ENCODE assay signal across 31 mouse cellular contexts in genomic region chr10:79579781-79580180, GRCm38 (mm10). TPM values are rescaled to one million over a fixed set of nuclear protein-coding genes. Genes with fewer than 3 reads are reported as not detected.
A peak's percentile ranks its signal among the peaks of the same experiment; 100 is the strongest.
DNase-seq lines count a peak whose midpoint lies in the region; ATAC-seq lines count a peak whose summit lies in the region.
"Had no signal": no experiment of that assay in that cellular context is flagged by ENCODE, and none has a peak within 500 bp of the region (broad histone marks: within the 10 kb centered on the region; RNA-seq: fewer than 3 reads in every experiment).

No protein-coding gene starts in this region.

- peak; percentile 40 to 60 for DNase-seq in cerebellum, postnatal 14 days
- no peak for DNase-seq in cerebellum, adult 11 months
- peak; percentile 58 for DNase-seq in heart, embryonic 10.5 days (ENCODE audit: low spot score)
- no peak for DNase-seq in heart, postnatal 4 days
- DNase-seq in testis, postnatal 10 days (ENCODE audit: low spot score): peak; percentile 35
- DNase-seq in testis, postnatal 14 days (ENCODE audit: low spot score): no peak
- DNase-seq in brain, adult 2 months (ENCODE audit: low read depth, low spot score): peak; percentile 17
- DNase-seq: adrenal gland, adult 8-10 months; adrenal gland, postnatal 36 days; cerebellum, adult 11-12 months; cerebellum, adult 9-11 months; embryo, embryonic 11 days; gastrocnemius, adult 2 months; gastrocnemius, postnatal 25 days; heart, postnatal 14 days had no signal

- H3K9ac ChIP-seq in neural tube, embryonic 15.5 days (replicated peaks): no peak overlapping the region
- H3K9ac ChIP-seq: embryonic facial prominence, embryonic 15.5 days; forebrain, embryonic 15.5 days; heart, embryonic 15.5 days had no signal

- no peak for ATAC-seq in neural tube, embryonic 15.5 days (ENCODE audit: low FRiP score)
- ATAC-seq: forebrain, embryonic 15.5 days; hindbrain, embryonic 16.5 days; inflammation-experienced regulatory T-cells, adult 6 months; intestine, postnatal 0 days had no signal

- no peak overlapping the region for H3K27ac ChIP-seq in heart, embryonic 10.5 days
- H3K27ac ChIP-seq in neural tube, embryonic 15.5 days (replicated peaks): no peak overlapping the region
- H3K27ac ChIP-seq: embryonic facial prominence, embryonic 15.5 days; forebrain, embryonic 10.5 days; forebrain, embryonic 15.5 days; gastrocnemius, adult 2 months; heart, embryonic 15.5 days; hindbrain, embryonic 10.5 days had no signal

- no peaks in the 10 kb centered on the region for H3K4me1 ChIP-seq in heart, embryonic 10.5 days
- H3K4me1 ChIP-seq in neural tube, embryonic 15.5 days: no peaks in the 10 kb centered on the region
- H3K4me1 ChIP-seq: embryonic facial prominence, embryonic 15.5 days; forebrain, embryonic 15.5 days; heart, embryonic 15.5 days had no signal

- WGBS in heart, embryonic 10.5 days: 77% methylated on average over 12 of the region's 12 CpGs
- WGBS in neural tube, embryonic 15.5 days: 82% methylated on average over 12 of the region's 12 CpGs

- H3K4me3 ChIP-seq in heart, embryonic 10.5 days: no peak overlapping the region
- H3K4me3 ChIP-seq in neural tube, embryonic 15.5 days (replicated peaks): no peak overlapping the region
- H3K4me3 ChIP-seq: embryonic facial prominence, embryonic 15.5 days; erythroblast, embryonic 14.5 days; forebrain, embryonic 10.5 days; forebrain, embryonic 15.5 days; gastrocnemius, adult 2 months; heart, embryonic 15.5 days; hindbrain, embryonic 10.5 days had no signal

- H3K36me3 ChIP-seq in heart, embryonic 10.5 days: no peaks in the 10 kb centered on the region
- H3K36me3 ChIP-seq in neural tube, embryonic 15.5 days: no peaks in the 10 kb centered on the region
- H3K36me3 ChIP-seq: embryonic facial prominence, embryonic 15.5 days; forebrain, embryonic 10.5 days; forebrain, embryonic 15.5 days; heart, embryonic 15.5 days; hindbrain, embryonic 10.5 days had no signal

- no peak overlapping the region for H3K4me2 ChIP-seq in neural tube, embryonic 15.5 days
- H3K4me2 ChIP-seq: embryonic facial prominence, embryonic 15.5 days; forebrain, embryonic 15.5 days; heart, embryonic 15.5 days had no signal

- no peaks in the 10 kb centered on the region for H3K9me3 ChIP-seq in heart, embryonic 10.5 days
- no peaks in the 10 kb centered on the region for H3K9me3 ChIP-seq in neural tube, embryonic 15.5 days (replicated peaks)
- H3K9me3 ChIP-seq: embryonic facial prominence, embryonic 15.5 days; forebrain, embryonic 10.5 days; forebrain, embryonic 15.5 days; heart, embryonic 15.5 days; hindbrain, embryonic 10.5 days had no signal

- H3K27me3 ChIP-seq in heart, embryonic 10.5 days (ENCODE audit: insufficient read depth, poor library complexity, severe bottlenecking): peaks cover 23% of the 10 kb centered on the region
- H3K27me3 ChIP-seq in neural tube, embryonic 15.5 days (replicated peaks): no peaks in the 10 kb centered on the region
- H3K27me3 ChIP-seq: embryonic facial prominence, embryonic 15.5 days; forebrain, embryonic 15.5 days had no signal

RNA-seq across cellular contexts. Expression of gene Theg, which starts 7.3 kb away (rescaled TPM):
- not detected in 2 replicates for polyA plus RNA-seq in heart, embryonic 10.5 days (2016; fragmentation: Nextera tagmentation; extraction: Ambion mirVana)
- not detected for total RNA-seq in heart, postnatal 4 days (2021)
- 0.37 TPM in 1 of 2 replicates, not detected in the other for polyA plus RNA-seq in neural tube, embryonic 15.5 days (2015; fragmentation: Nextera tagmentation; extraction: Ambion mirVana)
- total RNA-seq: adrenal gland, adult 8-10 months; adrenal gland, postnatal 36 days; common myeloid progenitor, adult 5-6 weeks; ES-E14; gastrocnemius, adult 2 months; gastrocnemius, postnatal 25 days; granulocyte monocyte progenitor cell, adult 5-6 weeks; heart, postnatal 14 days had no signal
- polyA plus RNA-seq: brain, embryonic 14.5 days; C2C12; embryonic facial prominence, embryonic 11.5 days; embryonic facial prominence, embryonic 15.5 days; erythroblast, embryonic 14.5 days; forebrain, embryonic 10.5 days; forebrain, embryonic 15.5 days; heart, embryonic 15.5 days; hindbrain, embryonic 10.5 days; hindbrain, embryonic 16.5 days; inflammation-experienced regulatory T-cells, adult 6 months; intestine, postnatal 0 days had no signal

RNA-seq across cellular contexts. Expression of gene Mier2, which starts 24.8 kb away (rescaled TPM):
- 46.6 and 53.9 TPM in 2 replicates for polyA plus RNA-seq in heart, embryonic 10.5 days (2016; fragmentation: Nextera tagmentation; extraction: Ambion mirVana)
- total RNA-seq in heart, postnatal 4 days (2021): 10 to 100 TPM; 19.7 to 21.9 TPM
- polyA plus RNA-seq in neural tube, embryonic 15.5 days (2015; fragmentation: Nextera tagmentation; extraction: Ambion mirVana): 61.7 and 68.6 TPM in 2 replicates

RNA-seq across cellular contexts. Expression of gene C2cd4c, which starts 34.0 kb away (rescaled TPM):
- not detected in 2 replicates for polyA plus RNA-seq in heart, embryonic 10.5 days (2016; fragmentation: Nextera tagmentation; extraction: Ambion mirVana)
- under 1 TPM; 0.10 to 0.11 TPM for total RNA-seq in heart, postnatal 4 days (2021)
- 0.40 and 0.55 TPM in 2 replicates for polyA plus RNA-seq in neural tube, embryonic 15.5 days (2015; fragmentation: Nextera tagmentation; extraction: Ambion mirVana)
- total RNA-seq: common myeloid progenitor, adult 5-6 weeks; gastrocnemius, postnatal 25 days; granulocyte monocyte progenitor cell, adult 5-6 weeks; heart, postnatal 14 days had no signal
- polyA plus RNA-seq: embryonic facial prominence, embryonic 15.5 days; erythroblast, embryonic 14.5 days; forebrain, embryonic 10.5 days; heart, embryonic 15.5 days; inflammation-experienced regulatory T-cells, adult 6 months had no signal

RNA-seq across cellular contexts. Expression of gene Plpp2, which starts 46.2 kb away (rescaled TPM):
- polyA plus RNA-seq in heart, embryonic 10.5 days (2016; fragmentation: Nextera tagmentation; extraction: Ambion mirVana): 16.8 and 24.1 TPM in 2 replicates
- 1 to 10 TPM; 5.7 to 6.0 TPM for total RNA-seq in heart, postnatal 4 days (2021)
- polyA plus RNA-seq in neural tube, embryonic 15.5 days (2015; fragmentation: Nextera tagmentation; extraction: Ambion mirVana): 23.7 and 26.2 TPM in 2 replicates

RNA-seq across cellular contexts. Expression of gene Shc2, which starts 57.9 kb away (rescaled TPM):
- 2.7 and 6.3 TPM in 2 replicates for polyA plus RNA-seq in heart, embryonic 10.5 days (2016; fragmentation: Nextera tagmentation; extraction: Ambion mirVana)
- 1 to 10 TPM; 3.2 to 3.7 TPM for total RNA-seq in heart, postnatal 4 days (2021)
- polyA plus RNA-seq in neural tube, embryonic 15.5 days (2015; fragmentation: Nextera tagmentation; extraction: Ambion mirVana): 24.7 and 28.9 TPM in 2 replicates
- total RNA-seq: common myeloid progenitor, adult 5-6 weeks; granulocyte monocyte progenitor cell, adult 5-6 weeks had no signal
- polyA plus RNA-seq: erythroblast, embryonic 14.5 days; inflammation-experienced regulatory T-cells, adult 6 months had no signal

Comparison
In these comparisons a context has a peak if more than half of its experiments do, and no peak if none do; other contexts are left out.
1. DNase-seq: peak in cerebellum, postnatal 14 days (2 of 2), heart, embryonic 10.5 days (single experiment), testis, postnatal 10 days (single experiment) and brain, adult 2 months (single experiment); none in cerebellum, adult 11 months (single experiment), heart, postnatal 4 days (single experiment) and testis, postnatal 14 days (single experiment).